Mouse (Mus musculus): Measurements from ENCODE around the gene Mrpl4. TPM values are rescaled to one million over a fixed set of nuclear protein-coding genes. Genes with fewer than 3 reads are reported as not detected.

Mrpl4 gene
- polyA plus RNA-seq, 1 experiment from 2014 or later, result 54.6 TPM

- DNase-seq, result no peak
- peaks cover 18% of the 10 kb centered on the region for H3K36me3 ChIP-seq (replicated peaks; ENCODE audit: insufficient read depth, low read length)
- H3K4me3 ChIP-seq (ENCODE audit: low read depth, low read length), result peak overlapping the region; percentile 52; the same call in 1 of the 2 replicates
- H3K9ac ChIP-seq (replicated peaks), result no peak overlapping the region; the same call in 1 of the 2 replicates
- no peak for TF ChIP-seq EP300 (IDR thresholded peaks at IDR 0.05; ENCODE audit: low read depth)
- no peak for TF ChIP-seq CTCF (IDR thresholded peaks at IDR 0.05; ENCODE audit: low read depth)
- peak overlapping the region; percentile 71 for H3K4me2 ChIP-seq (ENCODE audit: low read depth, low read length)
- H3K9me3 ChIP-seq (ENCODE audit: low read length), result no peaks in the 10 kb centered on the region
- WGBS (ENCODE audit: insufficient replicate concordance), result 19% methylated on average over 4 of the region's 4 CpGs
- H3K4me1 ChIP-seq (ENCODE audit: insufficient read depth), result peaks cover 28% of the 10 kb centered on the region
- no peak for ATAC-seq
- no peaks in the 10 kb centered on the region; the same call in 1 of the 2 replicates for H3K27me3 ChIP-seq (ENCODE audit: insufficient read depth, low read length)
- no peak overlapping the region for H3K27ac ChIP-seq (ENCODE audit: low read depth)
Observed at GRCm38 (mm10) chr9:21017177-21017575, 14.6 kb downstream of the Mrpl4 start.

GRCm38 (mm10) chr9:21018600-21018999 lies 16.1 kb downstream of the Mrpl4 start:
- ATAC-seq, result no peak
- H3K9me3 ChIP-seq (ENCODE audit: low read length), result no peaks in the 10 kb centered on the region
- WGBS (ENCODE audit: insufficient replicate concordance), result 82% methylated on average over 2 of the region's 2 CpGs
- TF ChIP-seq EP300 (IDR thresholded peaks at IDR 0.05; ENCODE audit: low read depth), result no peak
- no peak for TF ChIP-seq CTCF (IDR thresholded peaks at IDR 0.05; ENCODE audit: low read depth)
- H3K4me2 ChIP-seq (ENCODE audit: low read depth, low read length), result no peak overlapping the region
- H3K4me1 ChIP-seq (ENCODE audit: insufficient read depth), result peaks cover 23% of the 10 kb centered on the region
- no peak overlapping the region for H3K27ac ChIP-seq (ENCODE audit: low read depth)
- H3K9ac ChIP-seq (replicated peaks), result no peak overlapping the region
- DNase-seq, result no peak
- H3K27me3 ChIP-seq (ENCODE audit: insufficient read depth, low read length), result no peaks in the 10 kb centered on the region; the same call in 1 of the 2 replicates
- H3K4me3 ChIP-seq (ENCODE audit: low read depth, low read length), result no peak overlapping the region
- H3K36me3 ChIP-seq (replicated peaks; ENCODE audit: insufficient read depth, low read length), result peaks cover 19% of the 10 kb centered on the region

- Histone ChIP-seq H3K27ac (ENCODE audit: low read depth) (no peak overlapping the region), H3K4me2 (ENCODE audit: low read depth, low read length) (no peak overlapping the region), H3K4me3 (ENCODE audit: low read depth, low read length) (no peak overlapping the region), H3K27me3 (ENCODE audit: insufficient read depth, low read length) (no peaks in the 10 kb centered on the region), H3K9me3 (ENCODE audit: low read length) (no peaks in the 10 kb centered on the region), H3K9ac (replicated peaks) (no peak overlapping the region), H3K36me3 (replicated peaks; ENCODE audit: insufficient read depth, low read length) (peaks cover 25% of the 10 kb centered on the region), H3K4me1 (ENCODE audit: insufficient read depth) (peaks cover 9% of the 10 kb centered on the region)
- 76% methylated on average over 3 of the region's 3 CpGs for WGBS (ENCODE audit: insufficient replicate concordance)
- TF ChIP-seq CTCF (IDR thresholded peaks at IDR 0.05; ENCODE audit: low read depth) (no peak), EP300 (IDR thresholded peaks at IDR 0.05; ENCODE audit: low read depth) (no peak)
- DNase-seq (no peak), ATAC-seq (no peak)
Observed at GRCm38 (mm10) chr9:21021363-21021762, 18.8 kb downstream of the Mrpl4 start.

GRCm38 (mm10) chr9:21022288-21022687 lies 19.8 kb downstream of the Mrpl4 start:
- Histone ChIP-seq H3K36me3 (replicated peaks; ENCODE audit: insufficient read depth, low read length) (peaks cover 34% of the 10 kb centered on the region), H3K9me3 (ENCODE audit: low read length) (no peaks in the 10 kb centered on the region), H3K4me2 (ENCODE audit: low read depth, low read length) (no peak overlapping the region), H3K4me3 (ENCODE audit: low read depth, low read length) (no peak overlapping the region), H3K4me1 (ENCODE audit: insufficient read depth) (peaks cover under 1% of the 10 kb centered on the region), H3K27ac (ENCODE audit: low read depth) (no peak overlapping the region), H3K27me3 (ENCODE audit: insufficient read depth, low read length) (no peaks in the 10 kb centered on the region), H3K9ac (replicated peaks) (no peak overlapping the region)
- WGBS (ENCODE audit: insufficient replicate concordance), result 69% methylated on average over 6 of the region's 6 CpGs
- DNase-seq, result no peak
- no peak for ATAC-seq
- TF ChIP-seq EP300 (IDR thresholded peaks at IDR 0.05; ENCODE audit: low read depth) (no peak), CTCF (IDR thresholded peaks at IDR 0.05; ENCODE audit: low read depth) (no peak)

- no peak overlapping the region for H3K4me3 ChIP-seq (ENCODE audit: low read depth, low read length)
- WGBS (ENCODE audit: insufficient replicate concordance), result 84% methylated on average over 1 of the region's 1 CpGs
- H3K4me2 ChIP-seq (ENCODE audit: low read depth, low read length), result no peak overlapping the region
- H3K4me1 ChIP-seq (ENCODE audit: insufficient read depth), result peaks cover 2% of the 10 kb centered on the region; the same call in 1 of the 2 replicates
- no peak for DNase-seq
- ATAC-seq, result no peak
- no peak overlapping the region for H3K27ac ChIP-seq (ENCODE audit: low read depth)
- peaks cover 38% of the 10 kb centered on the region for H3K36me3 ChIP-seq (replicated peaks; ENCODE audit: insufficient read depth, low read length)
- H3K27me3 ChIP-seq (ENCODE audit: insufficient read depth, low read length), result no peaks in the 10 kb centered on the region
- H3K9ac ChIP-seq (replicated peaks), result no peak overlapping the region
- TF ChIP-seq EP300 (IDR thresholded peaks at IDR 0.05; ENCODE audit: low read depth) (no peak), CTCF (IDR thresholded peaks at IDR 0.05; ENCODE audit: low read depth) (peak; percentile 43)
- no peaks in the 10 kb centered on the region for H3K9me3 ChIP-seq (ENCODE audit: low read length)
Observed at GRCm38 (mm10) chr9:21022726-21023125, 20.2 kb downstream of the Mrpl4 start.

- no peaks in the 10 kb centered on the region for H3K27me3 ChIP-seq (ENCODE audit: insufficient read depth, low read length)
- no peaks in the 10 kb centered on the region for H3K9me3 ChIP-seq (ENCODE audit: low read length)
- peaks cover 42% of the 10 kb centered on the region for H3K36me3 ChIP-seq (replicated peaks; ENCODE audit: insufficient read depth, low read length)
- no peak overlapping the region for H3K4me3 ChIP-seq (ENCODE audit: low read depth, low read length)
- WGBS (ENCODE audit: insufficient replicate concordance), result 75% methylated on average over 19 of the region's 19 CpGs
- no peak for ATAC-seq
- no peak overlapping the region for H3K4me2 ChIP-seq (ENCODE audit: low read depth, low read length)
- DNase-seq, result no peak
- no peak for TF ChIP-seq CTCF (IDR thresholded peaks at IDR 0.05; ENCODE audit: low read depth)
- no peak overlapping the region for H3K27ac ChIP-seq (ENCODE audit: low read depth)
- peaks cover 24% of the 10 kb centered on the region for H3K4me1 ChIP-seq (ENCODE audit: insufficient read depth)
- H3K9ac ChIP-seq (replicated peaks), result no peak overlapping the region
Observed at GRCm38 (mm10) chr9:21025258-21025810, 22.8 kb downstream of the Mrpl4 start.
